Mouse (Mus musculus) embryonic facial prominence, embryonic 13.5 days (tissue): ENCODE measurements around the gene Exoc3l4. TPM values are rescaled to one million over a fixed set of nuclear protein-coding genes. Genes with fewer than 3 reads are reported as not detected.

Source experiments
- ATAC-seq: fragments of 200-750 bp; cut with Nextera tagmentation; 2 replicates; pipeline ENCODE4 v1.8.0; 2017; ENCODE audit warnings: low read depth; ENCODE audit not compliant: insufficient number of reproducible peaks, insufficient read depth, low FRiP score, low TSS enrichment
- H3K27ac ChIP-seq: fragments of 300-500 bp; sonication (generic); 2 replicates; pipeline ENCODE4 v1.5.1; 2015; ENCODE audit warnings: moderate library complexity, mild to moderate bottlenecking, inconsistent platforms
- H3K27me3 ChIP-seq: fragments of 300-500 bp; sonication (generic); 2 replicates; pipeline ENCODE4 v1.6.1; 2015; ENCODE audit warnings: mild to moderate bottlenecking, inconsistent platforms
- H3K36me3 ChIP-seq: fragments of 300-500 bp; sonication (generic); 2 replicates; pipeline ENCODE4 v1.6.1; 2015; ENCODE audit warnings: mild to moderate bottlenecking, inconsistent platforms
- H3K4me1 ChIP-seq: fragments of 300-500 bp; sonication (generic); 2 replicates; pipeline ENCODE4 v1.6.1; 2015; ENCODE audit warnings: inconsistent platforms
- H3K4me2 ChIP-seq: fragments of 300-500 bp; sonication (generic); 2 replicates; pipeline ENCODE4 v1.6.1; 2015; ENCODE audit warnings: moderate library complexity, mild to moderate bottlenecking, inconsistent platforms
- H3K4me3 ChIP-seq: fragments of 300-500 bp; sonication (generic); 2 replicates; pipeline ENCODE4 v1.5.1; 2015; ENCODE audit warnings: mild to moderate bottlenecking, inconsistent platforms
- H3K9ac ChIP-seq: fragments of 300-500 bp; sonication (generic); 2 replicates; pipeline ENCODE4 v1.6.1; 2015; ENCODE audit warnings: mild to moderate bottlenecking, inconsistent platforms
- H3K9me3 ChIP-seq: fragments of 300-500 bp; sonication (generic); 2 replicates; pipeline ENCODE4 v1.6.1; 2016; ENCODE audit warnings: inconsistent platforms
- WGBS: fragments of 180-500 bp; shearing (Covaris S2); methylation state at CpG from one replicate; pipeline ENCODE4 v1.1.7; 2015; ENCODE audit warnings: mixed read lengths; 5-methylcytosine and 5-hydroxymethylcytosine counted together
- polyA plus RNA-seq: library from polyadenylated mRNA; unstranded; fragments of >200 nt; fragmentation: Nextera tagmentation; extraction: Ambion mirVana; gene quantifications from 2 replicates; pipeline ENCODE4 v1.2.1, GENCODE M21; 2015

Gene Exoc3l4
- 10.2 and 12.7 TPM in 2 replicates for polyA plus RNA-seq

DNA sequence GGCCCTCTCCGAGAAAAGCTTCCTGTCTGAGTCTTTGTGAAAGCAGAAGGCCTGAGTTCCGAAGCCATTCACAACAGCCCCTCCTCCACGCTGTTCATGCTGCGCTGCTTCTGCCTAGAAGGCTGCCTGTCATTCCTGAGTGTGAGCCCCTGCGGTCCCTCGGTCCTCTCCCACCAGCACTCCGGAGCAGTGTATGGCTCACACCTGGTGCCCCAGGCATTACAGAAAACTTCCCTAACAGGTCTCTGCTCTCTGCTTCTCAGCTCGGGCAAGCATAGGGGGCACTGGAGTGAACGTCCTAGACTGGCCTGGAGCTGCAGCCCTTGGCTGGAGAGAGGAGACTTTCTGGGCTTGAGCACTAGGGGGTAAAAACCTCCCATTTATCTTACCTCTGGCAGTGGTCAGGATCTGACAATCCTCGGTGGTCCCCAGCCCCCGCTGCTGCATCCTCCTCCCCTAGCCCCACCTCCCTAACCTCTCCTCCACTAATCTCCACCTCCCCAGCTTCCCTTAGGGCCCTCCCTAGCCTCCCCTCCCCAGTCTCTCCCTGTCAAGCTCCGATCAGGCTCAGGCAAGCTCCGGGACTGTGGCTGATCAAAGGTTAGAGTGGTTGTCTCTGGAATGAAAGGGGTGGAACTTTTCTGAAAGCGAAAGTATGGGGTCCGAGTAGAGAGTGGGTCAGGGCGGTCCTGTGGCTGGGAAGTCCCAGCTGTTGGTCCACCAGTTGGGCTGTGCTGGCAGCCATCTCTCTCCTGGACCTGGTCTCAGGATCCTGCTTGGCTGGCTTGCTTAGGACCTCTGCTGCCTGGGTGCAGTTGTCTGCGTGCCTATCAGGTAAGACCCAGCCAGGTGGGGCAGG is at the start of gene Exoc3l4:
Exoc3l4 (plus strand) TSS at position 97 of the 859 bp plus-strand sequence.
- Histone ChIP-seq H3K4me3 (peak within 1 kb of the TSS; percentile 33), H3K9ac (peak within 1 kb of the TSS; percentile 61), H3K27ac (peak within 1 kb of the TSS; percentile 68), H3K4me2 (peak within 1 kb of the TSS; percentile 63), H3K27me3 (peaks cover 28% of the 10 kb centered on the region), H3K9me3 (no peaks in the 10 kb centered on the region), H3K4me1 (peaks cover 74% of the 10 kb centered on the region), H3K36me3 (no peaks in the 10 kb centered on the region)
- 3% methylated on average over 17 of the region's 17 CpGs for WGBS
- no peak for ATAC-seq

DNA sequence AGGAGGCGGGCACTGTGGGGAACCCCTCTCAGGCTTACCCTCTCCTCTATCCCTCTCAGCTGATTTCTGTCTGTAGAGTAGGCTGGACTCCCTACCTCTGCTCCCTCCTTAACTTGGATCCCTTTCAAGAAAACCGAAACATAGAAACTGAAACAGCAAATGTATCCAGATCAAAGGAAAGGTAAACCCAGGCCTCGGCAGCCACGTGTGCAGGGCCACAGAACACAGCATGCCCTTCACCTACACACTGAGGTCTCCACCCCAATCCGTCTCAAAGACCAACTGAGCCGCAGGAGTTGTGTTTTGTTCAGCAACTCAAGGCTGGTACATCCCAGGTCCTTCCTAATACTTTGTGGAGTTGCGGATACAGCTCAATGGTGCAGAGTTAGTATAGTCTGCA is 49.8 kb upstream of the Exoc3l4 start:
- H3K4me3 ChIP-seq, result no peak overlapping the region
- H3K36me3 ChIP-seq, result no peaks in the 10 kb centered on the region
- no peaks in the 10 kb centered on the region for H3K27me3 ChIP-seq
- no peak overlapping the region for H3K9ac ChIP-seq
- peak overlapping the region; percentile 22 for H3K27ac ChIP-seq
- no peak for ATAC-seq
- H3K4me1 ChIP-seq, result peaks cover 72% of the 10 kb centered on the region
- no peaks in the 10 kb centered on the region for H3K9me3 ChIP-seq
- 83% methylated on average over 7 of the region's 7 CpGs for WGBS
- no peak overlapping the region for H3K4me2 ChIP-seq

DNA sequence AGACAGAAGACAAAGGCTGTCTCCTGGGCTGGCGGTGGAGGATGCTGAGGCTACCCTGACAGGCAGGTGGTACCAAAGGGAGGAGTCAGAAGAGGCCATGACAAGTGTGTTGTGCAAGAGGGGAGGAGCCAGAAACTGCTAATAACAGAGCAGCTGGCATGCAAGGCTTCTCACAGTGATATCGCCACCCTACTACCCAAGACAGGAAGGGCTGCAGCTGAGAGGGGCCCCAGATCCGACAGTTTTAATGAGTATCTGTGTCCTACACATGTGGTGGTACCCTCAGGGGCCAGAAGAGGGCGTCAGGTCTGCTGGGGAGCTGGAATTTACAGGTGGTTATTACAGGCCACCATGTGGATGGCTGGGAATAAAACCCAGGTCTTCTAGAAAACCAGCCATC is 46.6 kb upstream of the Exoc3l4 start:
- no peak overlapping the region for H3K27ac ChIP-seq
- H3K4me1 ChIP-seq, result peaks cover 66% of the 10 kb centered on the region
- 52% methylated on average over 4 of the region's 4 CpGs for WGBS
- H3K4me3 ChIP-seq, result no peak overlapping the region
- no peak for ATAC-seq
- no peak overlapping the region for H3K4me2 ChIP-seq
- H3K9ac ChIP-seq, result no peak overlapping the region
- H3K36me3 ChIP-seq, result no peaks in the 10 kb centered on the region
- H3K27me3 ChIP-seq, result no peaks in the 10 kb centered on the region
- H3K9me3 ChIP-seq, result no peaks in the 10 kb centered on the region

DNA sequence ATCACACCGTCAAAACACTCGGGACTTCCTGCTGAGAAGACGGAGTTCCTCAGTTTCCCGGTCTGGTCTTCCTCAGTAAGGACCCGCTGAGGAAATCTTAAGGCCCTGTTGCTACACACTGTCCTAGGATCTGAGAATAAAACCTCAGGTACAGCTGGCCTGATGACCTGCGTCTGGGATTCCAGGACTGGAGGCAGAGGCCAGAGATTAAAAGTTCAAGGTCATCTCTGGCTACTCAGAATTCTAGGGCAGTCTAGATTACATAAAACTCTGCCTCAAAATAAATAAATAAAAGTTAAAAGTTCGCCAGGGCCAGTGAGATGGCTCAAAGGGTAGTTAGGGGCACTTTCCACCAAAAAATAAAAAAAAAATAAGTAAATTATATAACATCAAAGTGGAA is 44.9 kb upstream of the Exoc3l4 start:
- H3K4me1 ChIP-seq, result peaks cover 65% of the 10 kb centered on the region
- WGBS, result 86% methylated on average over 7 of the region's 7 CpGs

DNA sequence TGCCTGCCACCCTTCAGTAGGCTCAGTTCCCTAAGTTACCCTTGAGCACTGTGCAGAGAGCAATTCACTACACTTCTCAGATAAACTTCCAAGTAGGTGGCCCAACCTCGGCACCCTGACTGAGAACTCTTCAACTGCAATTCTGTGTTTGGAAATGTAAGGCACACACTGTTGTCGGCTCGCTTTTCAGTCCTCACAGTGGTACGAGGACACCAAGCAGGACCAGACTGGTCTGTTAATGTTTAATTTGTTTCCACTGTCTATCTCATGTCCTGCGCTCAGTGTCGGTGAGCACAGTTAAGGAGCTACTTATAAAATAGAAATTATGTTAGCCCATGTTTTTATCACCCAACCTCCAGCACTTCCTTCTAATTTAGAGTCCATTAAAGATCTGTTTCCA is 43.4 kb upstream of the Exoc3l4 start:
- Histone ChIP-seq H3K27me3 (no peaks in the 10 kb centered on the region), H3K9me3 (no peaks in the 10 kb centered on the region), H3K4me3 (no peak overlapping the region), H3K9ac (no peak overlapping the region), H3K4me1 (peaks cover 53% of the 10 kb centered on the region), H3K27ac (no peak overlapping the region), H3K36me3 (no peaks in the 10 kb centered on the region), H3K4me2 (no peak overlapping the region)
- WGBS, result 79% methylated on average over 6 of the region's 6 CpGs
- ATAC-seq, result no peak

More for the DNA sequence above, 44.9 kb upstream of the Exoc3l4 start:
- H3K9ac ChIP-seq, result no peak overlapping the region
- H3K27ac ChIP-seq, result no peak overlapping the region
- no peak overlapping the region for H3K4me3 ChIP-seq
- H3K36me3 ChIP-seq, result no peaks in the 10 kb centered on the region
- ATAC-seq, result no peak
- H3K4me2 ChIP-seq, result no peak overlapping the region
- no peaks in the 10 kb centered on the region for H3K9me3 ChIP-seq
- no peaks in the 10 kb centered on the region for H3K27me3 ChIP-seq

DNA sequence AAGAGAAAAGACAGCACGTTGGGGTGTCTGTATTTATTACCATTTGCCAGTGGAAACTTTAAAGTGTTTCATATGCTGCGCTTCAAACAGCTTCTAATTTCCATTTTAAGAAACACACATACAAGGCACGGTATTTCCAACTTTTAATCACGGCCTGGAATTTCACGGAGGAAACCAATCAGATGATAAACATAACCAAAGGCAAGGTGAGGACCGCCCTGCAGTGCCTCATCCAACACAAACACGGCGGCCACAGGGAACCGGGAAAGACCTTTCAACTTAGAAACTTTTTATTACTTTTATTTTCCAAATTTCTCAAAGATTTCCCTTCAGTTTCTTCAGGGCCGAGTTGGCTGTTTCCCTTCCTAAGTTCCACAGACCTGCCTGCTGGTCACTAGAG is 42.1 kb upstream of the Exoc3l4 start:
- Histone ChIP-seq H3K27me3 (no peaks in the 10 kb centered on the region; the same call in 1 of the 2 replicates), H3K9me3 (no peaks in the 10 kb centered on the region), H3K4me2 (peak overlapping the region; percentile 93), H3K4me3 (peak overlapping the region; percentile 99; the same call in 1 of the 2 replicates), H3K4me1 (peaks cover 45% of the 10 kb centered on the region), H3K27ac (0 out of 2 replicates have a peak overlapping the region, but pooled peaks have one; percentile 5), H3K9ac (no peak overlapping the region), H3K36me3 (no peaks in the 10 kb centered on the region)
- 62% methylated on average over 10 of the region's 10 CpGs for WGBS
- no peak for ATAC-seq

DNA sequence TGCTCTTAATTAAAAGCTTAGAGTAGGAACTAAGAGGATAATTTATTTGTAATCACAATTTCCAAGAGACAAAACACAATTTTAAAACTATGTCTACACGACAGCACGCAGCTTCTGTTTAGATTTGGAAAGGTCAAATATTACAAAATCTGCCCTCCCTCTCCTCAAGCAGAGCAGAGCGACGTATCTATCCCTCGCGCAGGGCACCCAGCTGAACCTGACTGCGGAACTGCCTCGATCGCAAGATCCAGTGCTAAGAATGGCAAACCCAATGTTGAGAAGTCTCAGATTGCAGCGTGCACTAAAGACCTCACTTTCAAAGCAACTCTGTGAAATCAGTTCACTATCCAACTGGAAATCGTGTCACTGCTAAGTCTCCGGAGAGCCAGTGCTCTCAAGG is 41.3 kb upstream of the Exoc3l4 start:
- peaks cover 44% of the 10 kb centered on the region for H3K4me1 ChIP-seq
- ATAC-seq, result no peak
- H3K4me3 ChIP-seq, result peak overlapping the region; percentile 99
- peak overlapping the region; percentile 12; the same call in 1 of the 2 replicates for H3K27ac ChIP-seq
- peak overlapping the region; percentile 93 for H3K4me2 ChIP-seq
- no peaks in the 10 kb centered on the region; the same call in 1 of the 2 replicates for H3K27me3 ChIP-seq
- H3K36me3 ChIP-seq, result no peaks in the 10 kb centered on the region
- peak overlapping the region; percentile 94 for H3K9ac ChIP-seq
- 53% methylated on average over 12 of the region's 12 CpGs for WGBS
- H3K9me3 ChIP-seq, result no peaks in the 10 kb centered on the region

DNA sequence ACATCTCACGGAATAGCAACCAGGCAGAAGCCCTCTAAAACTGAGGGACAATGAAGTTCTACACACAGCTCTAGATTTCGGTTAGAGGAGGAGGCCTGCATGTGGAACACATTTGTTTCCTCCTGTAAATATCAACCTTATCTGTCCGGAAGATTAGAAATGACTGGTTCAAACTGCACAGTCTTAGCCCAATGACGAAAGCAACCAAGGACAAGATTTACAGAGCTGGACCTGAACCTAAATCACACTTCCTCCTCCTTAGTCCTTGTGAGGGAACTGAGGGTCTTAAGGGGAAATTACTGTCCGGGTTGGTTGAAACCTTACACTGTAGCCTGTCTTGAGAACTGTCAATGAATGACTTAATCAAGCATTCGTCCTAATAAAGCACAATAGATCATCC is 40.8 kb upstream of the Exoc3l4 start:
- no peaks in the 10 kb centered on the region; the same call in 1 of the 2 replicates for H3K27me3 ChIP-seq
- no peak for ATAC-seq
- peak overlapping the region; percentile 94 for H3K9ac ChIP-seq
- no peaks in the 10 kb centered on the region for H3K9me3 ChIP-seq
- H3K4me2 ChIP-seq, result peak overlapping the region; percentile 93
- peak overlapping the region; percentile 12; the same call in 1 of the 2 replicates for H3K27ac ChIP-seq
- peak overlapping the region; percentile 99 for H3K4me3 ChIP-seq
- peaks cover 39% of the 10 kb centered on the region for H3K4me1 ChIP-seq
- H3K36me3 ChIP-seq, result no peaks in the 10 kb centered on the region
- 21% methylated on average over 6 of the region's 6 CpGs for WGBS

DNA sequence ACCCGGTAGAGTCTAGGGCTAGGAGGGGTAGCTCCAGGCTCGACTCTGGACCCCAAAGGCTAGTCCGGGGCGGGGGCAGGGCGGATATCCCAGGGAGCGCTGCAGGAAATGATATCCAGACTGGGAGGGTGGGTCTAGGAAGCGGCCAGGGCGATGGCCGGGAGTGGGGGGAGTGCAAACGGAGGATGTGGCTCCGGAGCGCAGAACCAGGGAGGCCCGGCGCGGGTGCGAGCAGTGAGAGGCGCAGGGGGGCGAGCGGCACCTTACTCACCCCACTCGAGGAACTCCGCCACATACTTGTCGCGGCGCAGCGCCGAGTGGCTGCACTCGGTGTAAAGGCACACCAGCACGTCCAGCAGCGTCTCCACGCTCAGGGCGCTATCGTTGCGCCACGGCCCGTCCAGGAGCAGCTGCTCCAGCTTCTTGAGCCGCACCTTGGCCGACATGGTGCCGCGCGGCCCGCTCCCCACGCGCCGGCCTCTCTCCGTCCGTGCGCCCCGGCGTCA is 39.9 kb upstream of the Exoc3l4 start:
- H3K4me3 ChIP-seq, result peak overlapping the region; percentile 99
- peak overlapping the region; percentile 87 for H3K27ac ChIP-seq
- H3K9ac ChIP-seq, result peak overlapping the region; percentile 94
- WGBS, result under 1% methylated on average over 49 of the region's 49 CpGs
- peaks cover 35% of the 10 kb centered on the region for H3K4me1 ChIP-seq
- no peaks in the 10 kb centered on the region; the same call in 1 of the 2 replicates for H3K27me3 ChIP-seq
- no peaks in the 10 kb centered on the region for H3K36me3 ChIP-seq
- H3K9me3 ChIP-seq, result no peaks in the 10 kb centered on the region
- peak; percentile 13; the same call in 1 of the 2 replicates for ATAC-seq
- H3K4me2 ChIP-seq, result peak overlapping the region; percentile 93

DNA sequence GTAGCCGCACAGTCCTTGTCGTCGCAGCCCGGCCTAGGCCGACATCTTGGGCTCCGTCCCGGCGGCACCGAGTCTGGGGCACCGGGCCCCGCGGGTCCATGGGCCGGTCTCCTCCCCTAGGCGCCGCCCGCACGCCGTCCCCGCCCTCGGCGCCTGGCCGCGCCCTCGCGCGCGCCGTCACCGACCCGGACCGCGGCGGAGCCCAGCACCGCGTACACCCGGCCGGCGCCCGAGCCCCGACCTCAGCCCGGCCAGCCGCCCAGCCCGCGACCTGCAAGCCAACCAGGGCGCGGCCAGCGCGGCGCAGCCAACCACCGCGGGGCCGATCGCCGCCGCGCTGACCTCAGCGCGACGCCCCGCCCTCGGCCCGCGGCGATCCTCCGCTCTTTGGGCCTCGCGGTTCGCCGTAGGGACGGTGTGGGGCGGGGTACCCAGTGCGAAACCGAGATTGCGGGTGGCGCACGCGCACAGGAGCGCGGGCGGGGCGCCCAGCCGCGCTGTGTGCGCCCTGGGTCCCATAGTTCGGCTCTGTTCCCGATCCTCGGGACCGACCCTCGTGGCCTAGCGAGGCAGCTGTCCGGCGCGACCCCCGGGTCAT is 39.3 kb upstream of the Exoc3l4 start, which contains the start of gene Cdc42bpb:
Cdc42bpb (minus strand) TSS at position 343 of the 598 bp plus-strand sequence.
- WGBS, result under 1% methylated on average over 71 of the region's 94 CpGs
- peaks cover 35% of the 10 kb centered on the region for H3K4me1 ChIP-seq
- peak within 1 kb of the TSS; percentile 99 for H3K4me3 ChIP-seq
- H3K36me3 ChIP-seq, result no peaks in the 10 kb centered on the region
- peak within 1 kb of the TSS; percentile 87 for H3K27ac ChIP-seq
- peak within 1 kb of the TSS; percentile 94 for H3K9ac ChIP-seq
- peak within 1 kb of the TSS; percentile 93 for H3K4me2 ChIP-seq
- H3K27me3 ChIP-seq, result no peaks in the 10 kb centered on the region; the same call in 1 of the 2 replicates
- peak; percentile 95 for ATAC-seq
- no peaks in the 10 kb centered on the region for H3K9me3 ChIP-seq

DNA sequence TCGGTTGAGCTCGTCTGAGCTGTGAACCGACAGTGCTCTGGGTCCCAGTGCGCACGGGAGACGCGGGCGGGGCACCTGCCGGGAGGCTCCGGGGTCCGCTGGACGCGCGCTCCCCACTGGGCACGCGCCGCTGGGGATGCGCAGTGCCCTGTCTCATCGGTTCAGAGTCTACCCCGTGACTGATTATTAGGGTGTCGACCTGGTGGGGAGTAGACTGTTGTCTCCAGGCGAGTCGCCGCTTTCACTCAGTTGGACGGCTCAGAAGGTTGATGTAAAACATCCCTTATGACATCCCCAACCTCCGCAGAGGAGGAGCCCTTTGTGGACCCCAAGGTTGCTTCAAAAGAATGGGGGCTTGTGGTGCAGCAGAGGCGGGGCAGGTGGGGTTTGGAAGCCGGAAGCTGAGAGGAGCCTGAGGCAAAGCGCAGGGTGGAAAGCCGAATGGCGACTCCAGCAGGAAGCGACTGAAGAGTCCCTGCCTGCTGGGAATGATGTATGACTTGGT is 38.8 kb upstream of the Exoc3l4 start:
- peak overlapping the region; percentile 99 for H3K4me3 ChIP-seq
- peak overlapping the region; percentile 94 for H3K9ac ChIP-seq
- ATAC-seq, result peak; percentile 52; the same call in 1 of the 2 replicates
- peak overlapping the region; percentile 87 for H3K27ac ChIP-seq
- WGBS, result under 1% methylated on average over 32 of the region's 32 CpGs
- no peaks in the 10 kb centered on the region; the same call in 1 of the 2 replicates for H3K27me3 ChIP-seq
- no peaks in the 10 kb centered on the region for H3K36me3 ChIP-seq
- no peaks in the 10 kb centered on the region for H3K9me3 ChIP-seq
- peak overlapping the region; percentile 93 for H3K4me2 ChIP-seq
- peaks cover 35% of the 10 kb centered on the region for H3K4me1 ChIP-seq
